Mouse (Mus musculus): ENCODE results near the gene Shroom3.

Gene Shroom3

DNA sequence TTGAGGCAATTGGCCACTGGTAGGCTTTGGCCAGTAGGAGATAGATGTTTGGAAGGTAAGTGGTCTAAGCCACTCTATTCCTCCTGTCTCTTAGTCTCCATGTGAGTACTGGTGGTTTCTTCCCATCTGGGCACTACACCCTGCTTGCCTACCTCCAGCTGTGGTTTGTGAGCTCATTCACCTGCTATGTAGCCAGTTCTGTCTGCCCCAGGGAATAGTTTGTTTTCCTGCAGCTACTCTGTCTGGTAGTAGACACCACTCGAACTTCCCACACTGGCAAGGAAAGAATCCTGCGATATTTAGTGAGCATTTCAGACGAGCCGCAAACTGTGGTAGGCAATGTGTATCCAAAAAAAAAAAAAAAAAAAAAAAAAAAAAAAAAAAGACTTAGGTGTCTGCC is 68.3 kb downstream of the Shroom3 start:
- DNase-seq (ENCODE audit: low spot score): no peak

DNA sequence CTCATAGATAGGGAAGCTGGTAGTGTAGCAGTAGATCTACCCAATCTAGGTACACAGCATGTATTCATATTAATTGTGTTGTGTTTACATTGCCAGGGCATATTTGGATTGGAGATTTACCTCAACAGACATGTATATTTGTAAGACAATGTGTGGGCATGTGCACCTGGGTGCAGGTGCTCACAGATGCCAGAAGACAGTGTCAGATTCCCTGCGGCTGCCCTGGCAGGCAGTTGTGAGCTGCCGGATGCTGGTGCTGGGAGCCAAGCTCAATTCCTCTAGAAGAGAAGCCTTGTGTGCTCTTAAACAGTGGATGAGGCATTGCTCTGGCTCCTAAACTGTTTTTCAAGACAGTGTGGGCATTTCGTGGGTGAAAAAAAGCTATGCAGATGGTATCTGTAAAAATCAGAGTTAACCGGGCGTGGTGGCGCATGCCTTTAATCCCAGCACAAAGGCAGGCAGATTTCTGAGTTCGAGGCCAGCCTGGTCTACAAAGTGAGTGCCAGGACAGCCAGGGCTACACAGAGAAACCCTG is 72.1 kb downstream of the Shroom3 start:
- no peak for DNase-seq (ENCODE audit: low spot score)

DNA sequence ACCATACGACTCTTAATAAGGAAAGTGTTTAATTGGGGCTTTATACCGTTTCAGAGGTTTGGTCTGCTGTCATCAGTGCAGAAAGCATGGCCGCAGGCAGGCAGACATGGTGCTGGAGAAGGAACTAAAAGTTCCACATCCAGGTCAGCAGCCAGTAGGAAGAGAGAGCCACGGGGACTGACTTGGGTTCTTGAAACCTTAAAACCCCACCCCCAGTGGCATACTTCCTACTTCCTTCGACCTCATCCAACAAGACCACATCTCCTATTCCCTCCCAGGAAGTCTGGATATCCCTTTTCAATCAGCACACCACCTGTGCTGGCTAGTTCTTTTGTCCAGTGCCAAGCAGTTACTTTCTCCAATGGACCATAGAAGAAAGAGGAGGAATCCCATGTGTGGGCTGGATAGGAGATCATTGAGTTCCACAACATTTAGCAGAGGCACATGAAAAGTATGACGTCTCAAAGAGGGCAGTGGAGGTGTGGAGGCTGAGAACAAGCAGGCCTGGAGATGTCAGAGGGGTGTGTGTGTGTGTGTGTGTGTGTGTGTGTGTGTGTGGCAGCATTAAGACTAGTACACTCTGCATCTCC is 76.0 kb downstream of the Shroom3 start:
- no peak for DNase-seq (ENCODE audit: low spot score)

DNA sequence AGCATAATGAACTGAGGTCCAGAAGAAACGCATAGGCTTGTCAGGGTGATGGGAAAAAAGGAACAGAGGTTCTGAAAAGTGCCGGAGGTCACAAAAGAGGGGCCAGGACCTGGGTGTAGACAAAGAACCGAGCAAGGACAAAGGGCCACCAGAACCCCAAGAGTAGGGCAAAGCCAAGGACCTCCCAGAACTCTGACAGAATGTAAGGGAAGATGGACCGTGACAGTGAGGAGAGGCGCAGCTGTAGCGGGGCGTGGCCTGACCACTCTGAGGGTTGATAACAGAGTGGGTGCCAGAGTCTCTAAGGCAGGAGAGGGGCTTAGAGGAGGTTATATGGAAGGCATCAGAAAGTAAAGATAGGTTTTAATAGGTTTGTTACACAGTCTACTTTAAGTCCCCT is 77.3 kb downstream of the Shroom3 start:
- no peak for DNase-seq (ENCODE audit: low spot score)

DNA sequence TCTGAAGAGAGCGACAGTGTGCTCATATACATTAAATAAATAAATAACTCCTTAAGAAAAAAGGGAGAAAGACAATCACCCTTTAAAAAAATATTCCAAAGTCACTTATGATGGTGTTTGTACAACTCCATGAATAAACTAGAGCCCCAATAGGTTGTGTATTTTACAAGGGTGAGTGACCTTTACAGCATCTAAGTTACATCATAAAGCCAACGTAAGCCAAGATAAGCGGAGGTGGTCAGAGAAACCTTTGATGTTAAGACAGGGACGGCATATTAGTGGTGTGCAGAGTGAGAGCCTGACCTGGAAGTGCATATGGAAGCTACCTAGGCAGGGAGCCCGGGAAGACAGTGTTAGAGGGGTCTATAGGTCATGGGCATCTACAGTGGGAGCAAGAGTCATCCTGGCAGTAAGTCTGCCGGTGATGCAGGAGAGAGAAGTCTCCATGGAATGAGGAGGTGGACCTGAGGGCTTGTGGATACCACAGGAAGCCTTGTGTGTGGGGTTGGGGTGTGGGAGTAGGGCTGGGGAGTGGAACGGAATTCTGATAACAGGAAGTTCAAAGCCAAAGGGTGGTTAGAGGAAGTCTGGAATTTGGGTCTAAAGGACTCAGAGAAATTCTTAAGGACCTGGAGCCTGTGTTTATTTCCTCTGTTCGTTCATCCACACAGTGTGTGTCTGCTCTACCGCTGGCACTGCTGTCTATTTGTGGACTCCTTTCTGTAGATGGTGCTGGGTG is 78.5 kb downstream of the Shroom3 start:
- DNase-seq (ENCODE audit: low spot score): no peak

DNA sequence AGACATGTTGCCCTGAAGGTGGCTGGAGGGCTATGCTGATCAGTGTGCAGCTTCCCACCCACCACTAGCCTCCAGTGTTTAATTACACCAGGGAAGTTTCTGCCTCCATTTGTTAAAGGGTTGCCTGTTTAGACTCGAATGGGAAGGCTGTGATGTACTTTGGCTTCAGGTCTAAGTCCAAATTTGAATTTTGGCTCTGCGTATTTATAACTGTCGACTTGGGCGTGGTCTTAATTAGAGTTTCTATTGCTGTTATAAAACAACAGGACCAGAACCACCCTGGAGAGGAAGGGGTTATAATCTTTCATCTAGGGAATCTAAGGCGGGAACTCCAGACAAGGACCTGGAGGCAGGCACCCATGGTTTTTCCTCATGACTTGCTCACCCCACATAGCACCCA is 79.2 kb downstream of the Shroom3 start:
- no peak for DNase-seq (ENCODE audit: low spot score)

DNA sequence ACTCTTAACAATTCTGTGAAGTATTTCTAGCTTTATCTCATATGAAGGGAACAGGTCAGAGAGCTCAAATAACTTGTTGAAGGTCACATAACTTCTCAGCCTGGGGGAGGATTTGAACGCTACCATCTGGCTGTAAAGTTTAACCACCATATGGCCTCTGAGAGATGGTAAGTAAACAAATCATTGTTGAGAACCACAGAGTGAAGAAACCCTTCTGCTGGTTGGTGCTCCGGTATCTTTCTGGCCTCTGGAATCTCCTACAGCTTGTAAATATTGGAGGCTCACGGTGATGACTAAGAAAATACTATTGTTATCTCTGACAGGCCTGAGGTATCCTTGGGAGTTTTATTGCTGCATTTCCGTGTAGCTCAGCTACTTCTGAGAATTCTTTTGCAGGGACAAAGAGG is 80.3 kb downstream of the Shroom3 start:
- DNase-seq (ENCODE audit: low spot score): no peak

DNA sequence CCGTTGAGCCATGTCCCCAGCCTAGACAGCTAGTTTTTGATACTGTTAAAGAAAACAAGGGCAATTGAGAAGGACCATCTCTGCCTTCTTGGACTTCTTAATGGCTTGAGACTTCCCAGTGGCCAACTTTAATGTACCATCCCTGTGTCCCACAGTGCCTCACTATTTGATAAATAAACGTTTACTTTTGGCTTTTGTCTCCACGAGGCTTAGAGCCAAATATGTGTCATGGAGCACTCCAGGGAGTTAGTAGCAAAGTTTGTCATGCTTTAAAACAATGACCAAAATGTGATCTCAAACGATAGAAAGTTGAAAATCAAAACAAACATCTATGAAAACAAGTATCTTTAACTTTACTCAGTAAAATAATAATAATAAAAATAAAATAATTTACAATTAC is 83.1 kb downstream of the Shroom3 start:
- DNase-seq (ENCODE audit: low spot score): no peak

DNA sequence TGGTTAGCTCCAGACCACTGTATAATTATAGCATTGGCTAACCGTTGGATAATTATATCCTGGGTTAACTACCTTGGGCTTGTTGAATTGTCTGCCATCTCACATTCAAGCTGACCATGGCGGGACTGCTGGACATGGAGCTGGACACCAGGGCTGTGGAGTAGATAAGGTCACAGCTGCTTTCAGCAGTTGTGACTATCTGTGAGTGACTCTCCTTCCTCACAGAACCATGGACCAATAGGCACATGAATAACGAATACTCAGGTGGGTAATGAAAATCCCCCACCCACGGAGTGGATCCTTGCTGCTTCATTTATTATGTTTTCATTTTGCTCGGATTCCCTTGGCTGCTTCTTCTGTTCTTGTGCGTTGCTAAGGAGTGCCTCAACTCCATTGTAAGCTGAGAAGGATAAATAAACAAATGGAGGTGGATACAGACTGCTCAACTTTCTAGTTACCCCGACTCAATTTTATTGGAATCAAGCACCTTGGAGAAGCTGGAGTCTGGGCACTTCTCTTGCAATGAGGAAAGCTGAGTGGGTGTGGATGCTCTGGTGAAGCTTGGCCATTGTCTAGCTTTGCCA is 84.1 kb downstream of the Shroom3 start:
- no peak for DNase-seq (ENCODE audit: low spot score)

DNA sequence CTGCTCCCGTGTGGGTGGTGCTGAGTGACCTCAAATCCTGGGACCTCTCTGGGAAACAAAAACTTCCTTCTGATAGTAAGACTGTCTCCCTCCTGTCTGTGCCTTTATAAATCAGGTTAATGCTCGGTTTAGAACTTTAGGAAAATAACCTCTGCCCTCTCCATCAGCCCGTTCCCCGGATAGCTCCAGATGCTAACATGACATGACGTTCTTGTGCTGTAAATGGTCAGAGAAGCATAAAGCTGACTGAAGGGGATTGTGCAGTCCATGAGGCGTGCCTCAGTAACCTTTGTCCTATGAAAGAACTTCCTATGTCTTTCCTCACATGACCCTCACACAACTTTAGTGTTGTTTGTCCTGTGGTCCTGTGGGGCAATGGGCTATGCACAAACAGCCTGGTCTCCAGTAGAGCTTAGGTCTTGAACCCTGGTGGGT is 84.6 kb downstream of the Shroom3 start:
- no peak for DNase-seq (ENCODE audit: low spot score)

DNA sequence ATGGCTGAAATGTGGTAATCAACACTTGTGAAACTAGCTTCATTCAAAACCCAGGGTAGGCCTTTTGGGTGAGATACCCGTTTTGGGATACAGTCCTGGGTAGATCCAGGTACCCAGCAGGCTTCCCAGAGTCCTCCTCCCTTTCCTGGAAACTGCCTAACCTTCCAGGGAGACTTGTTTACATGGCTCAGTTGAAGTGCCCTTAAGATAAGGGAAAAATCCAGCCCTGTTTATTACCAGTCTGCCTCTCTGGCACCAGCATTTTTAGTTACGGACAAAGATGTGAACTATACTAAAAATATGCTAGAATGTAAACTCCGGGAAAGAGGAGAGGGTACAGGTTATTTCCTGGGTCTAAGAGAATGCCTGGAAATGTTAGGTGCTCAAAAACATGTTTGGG is 90.6 kb downstream of the Shroom3 start:
- no peak for DNase-seq (ENCODE audit: low spot score)

DNA sequence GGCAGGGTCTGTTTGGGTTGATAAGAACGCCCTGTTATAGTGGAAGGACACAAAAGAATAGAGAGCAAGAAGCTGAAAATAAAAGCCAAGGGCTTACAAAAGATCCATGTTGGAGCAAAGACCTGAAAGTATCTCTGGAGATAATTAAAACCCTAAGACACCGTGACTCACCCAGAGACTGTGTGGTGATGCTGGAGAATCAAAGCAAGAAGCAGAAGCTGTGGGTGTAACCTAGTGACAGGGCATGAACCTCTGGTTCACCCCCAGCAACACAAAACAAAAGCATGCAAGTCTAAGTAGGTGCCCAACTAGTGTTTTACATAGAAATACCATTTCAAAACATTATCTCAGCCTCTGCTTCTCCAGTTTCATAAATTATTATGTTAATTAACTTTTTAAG is 91.2 kb downstream of the Shroom3 start:
- DNase-seq (ENCODE audit: low spot score): no peak

DNA sequence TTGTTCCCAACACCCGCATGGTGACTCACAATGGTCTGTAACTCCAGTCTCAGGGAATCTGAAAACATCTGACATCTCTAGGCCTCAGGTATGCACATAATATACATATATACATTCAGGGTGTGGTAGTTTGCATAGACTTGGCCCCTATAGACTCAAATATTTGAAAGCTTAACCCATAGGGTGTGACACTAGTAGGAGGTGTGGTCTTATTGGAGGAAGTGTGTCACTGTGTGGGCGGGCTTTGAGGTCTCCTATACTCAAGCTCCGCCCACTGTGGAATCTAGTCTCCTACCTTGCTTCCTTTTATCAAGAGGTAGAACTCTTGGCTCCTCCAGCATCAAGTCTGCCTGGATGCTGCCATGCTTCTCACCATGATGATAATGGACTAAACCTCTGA is 91.7 kb downstream of the Shroom3 start:
- DNase-seq (ENCODE audit: low spot score): no peak

DNA sequence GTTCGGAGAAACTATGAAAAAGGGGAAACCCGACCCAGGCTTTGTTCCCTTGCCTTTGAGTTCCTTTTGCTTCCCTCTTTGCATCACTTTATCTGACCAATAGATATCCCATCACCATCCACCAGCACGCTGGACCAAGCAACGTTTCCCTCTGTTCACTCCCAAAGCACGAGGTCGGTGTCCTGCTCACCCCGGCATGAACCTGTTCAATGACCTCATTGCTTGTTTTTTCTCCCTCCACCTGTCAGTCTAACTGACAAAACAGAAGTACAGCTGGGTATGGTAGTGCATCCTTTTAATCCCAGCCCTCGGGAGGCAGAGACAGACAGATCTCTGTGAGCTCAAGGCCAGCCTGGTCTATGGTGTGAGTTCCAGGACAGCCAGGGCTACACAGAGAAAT is 95.2 kb downstream of the Shroom3 start:
- no peak for DNase-seq (ENCODE audit: low spot score)

DNA sequence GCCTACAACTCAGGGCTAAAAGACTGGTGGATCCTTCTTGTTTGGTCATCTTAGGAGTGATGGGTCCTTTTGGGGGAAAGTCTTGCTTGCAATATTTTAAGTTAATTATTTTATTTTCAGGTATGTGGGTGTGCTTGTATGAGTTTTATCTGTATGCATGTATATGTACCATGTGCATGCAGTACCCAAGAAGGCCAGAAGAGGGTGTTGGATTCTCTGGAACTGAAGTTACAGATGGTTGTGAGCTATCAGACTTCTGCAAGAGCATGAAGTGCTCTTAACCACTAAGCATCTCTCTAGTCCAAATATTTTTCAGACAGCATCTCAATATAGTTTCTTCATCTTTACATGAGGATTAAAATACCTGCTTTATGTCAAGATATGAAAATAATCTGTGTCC is 97.8 kb downstream of the Shroom3 start:
- no peak for DNase-seq (ENCODE audit: low spot score)

DNA sequence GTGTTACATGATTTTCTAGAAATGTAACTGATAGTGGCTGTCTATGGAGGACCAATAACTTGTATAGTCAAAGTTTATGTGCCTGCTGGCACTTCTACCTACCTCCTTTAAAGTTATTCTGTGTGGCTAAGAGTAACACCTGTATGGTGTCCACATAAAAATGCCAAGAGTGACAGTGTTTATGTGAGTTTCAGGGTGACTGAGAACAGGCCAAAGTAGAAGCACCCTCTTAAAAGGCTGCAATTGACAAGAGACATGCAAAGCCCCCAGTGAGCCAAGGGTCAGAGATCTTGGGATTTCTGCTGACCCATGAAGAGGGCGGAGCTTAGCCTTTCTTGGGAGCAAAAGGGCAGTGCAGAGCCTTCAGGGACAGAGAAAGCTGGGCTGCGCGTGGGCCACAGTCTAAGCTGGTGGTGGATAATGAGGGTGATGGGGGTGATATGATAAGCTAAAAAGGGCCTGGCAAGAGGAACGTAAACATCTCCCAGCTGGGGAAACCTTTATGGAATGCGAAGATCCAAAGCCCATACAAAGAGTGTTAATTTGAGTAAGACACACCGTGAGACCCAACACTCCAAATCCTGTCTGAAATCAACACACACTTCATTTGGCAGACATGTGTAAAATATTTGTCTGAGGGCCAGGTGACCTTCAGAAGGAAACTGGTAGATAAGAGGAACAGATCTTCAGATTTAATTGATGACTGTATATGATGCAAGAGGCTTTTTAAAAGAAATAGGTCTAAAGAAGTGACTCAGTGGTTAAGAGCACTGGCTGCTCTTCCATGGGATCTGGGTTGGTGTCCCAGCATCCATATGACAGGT is 101.0 kb downstream of the Shroom3 start:
- DNase-seq (ENCODE audit: low spot score): no peak

DNA sequence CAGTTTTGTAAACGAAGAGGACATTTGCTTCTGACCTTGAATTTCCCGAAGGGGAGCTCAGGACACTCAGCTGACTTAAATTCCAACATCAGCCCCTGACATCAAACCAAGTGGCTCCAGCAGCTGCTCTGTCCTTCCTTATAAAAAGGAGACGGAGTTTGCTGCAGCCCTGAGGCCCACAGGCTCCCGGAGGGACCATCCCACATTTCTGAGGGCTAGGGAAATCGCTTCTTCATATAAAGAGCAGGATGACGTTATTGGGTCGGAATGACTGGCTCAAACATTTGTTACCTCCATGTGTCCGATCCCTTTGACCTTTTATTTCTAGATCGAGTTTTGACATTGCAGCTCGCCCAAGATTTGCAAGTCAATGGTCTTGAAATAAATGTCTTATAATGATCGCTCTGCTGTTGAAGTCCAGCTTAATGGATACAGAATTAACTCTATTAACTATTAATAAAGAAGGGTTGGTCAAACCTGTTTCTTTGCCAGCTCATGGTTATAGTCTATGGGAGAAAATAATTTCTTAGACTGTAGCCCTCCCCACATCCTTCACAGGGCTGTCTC is 102.7 kb downstream of the Shroom3 start:
- no peak for DNase-seq (ENCODE audit: low spot score)

DNA sequence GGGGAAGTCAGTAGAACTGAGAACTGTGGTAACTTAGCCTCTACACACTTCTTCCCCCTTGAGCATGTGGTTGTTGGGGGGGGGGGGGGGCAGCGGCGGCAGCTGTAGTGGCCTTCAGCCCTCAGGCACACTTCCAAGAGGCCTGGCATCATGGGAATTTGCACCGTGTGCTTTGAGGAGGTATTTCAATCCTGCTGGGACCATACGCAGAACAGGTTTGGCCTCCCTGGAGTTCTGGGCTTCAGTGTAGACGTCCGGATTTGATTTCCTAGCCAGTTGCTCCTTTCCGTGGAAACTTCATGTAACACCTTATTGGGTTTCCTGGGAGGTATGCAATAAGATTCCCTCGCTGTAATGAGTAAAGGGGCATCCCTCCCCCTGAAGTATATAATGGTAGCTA is 105.8 kb downstream of the Shroom3 start:
- DNase-seq (ENCODE audit: low spot score): no peak

DNA sequence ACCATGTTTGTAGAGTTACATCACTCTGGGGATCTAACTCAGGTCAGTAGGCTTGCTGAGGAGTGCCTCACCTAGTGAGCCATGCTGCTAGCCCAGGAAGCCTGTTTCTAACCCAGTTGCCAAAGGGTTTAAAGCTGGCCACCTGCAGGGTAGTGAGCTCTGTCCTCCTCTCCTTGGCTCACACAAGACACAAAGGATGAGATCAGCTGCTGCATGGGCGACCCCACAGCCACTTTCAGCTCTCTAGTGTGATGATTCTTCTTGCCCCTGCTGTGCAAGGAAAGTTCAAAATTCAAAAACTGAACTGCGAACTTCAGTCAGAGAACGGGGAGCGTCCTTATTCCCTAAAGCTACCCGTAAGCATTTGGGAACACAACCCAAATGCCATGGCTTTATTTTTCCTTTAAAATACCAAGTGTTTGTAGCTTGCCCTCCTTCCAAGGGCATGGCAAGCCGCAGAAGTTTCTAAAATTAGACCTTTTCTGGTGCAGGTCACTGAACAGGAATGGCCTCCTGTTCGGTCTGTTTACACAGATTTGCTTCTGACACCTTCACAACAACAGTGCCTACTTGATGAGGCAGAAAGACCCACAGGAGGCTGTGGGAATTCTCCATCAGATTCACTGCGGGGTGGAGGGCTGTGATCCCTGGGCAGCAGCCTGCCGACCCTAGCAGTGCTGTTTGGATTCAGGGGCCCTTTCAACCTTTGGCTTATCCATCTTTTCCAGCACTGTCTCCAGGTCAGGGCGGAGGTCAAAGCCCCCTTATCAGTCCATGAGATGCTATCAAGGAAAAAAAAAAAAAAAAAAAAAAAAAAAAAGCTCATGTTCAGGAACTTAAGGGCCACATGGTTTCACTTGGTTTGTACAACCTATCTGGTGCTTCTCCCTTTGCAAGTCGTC is 113.1 kb downstream of the Shroom3 start:
- DNase-seq (ENCODE audit: low spot score): no peak

DNA sequence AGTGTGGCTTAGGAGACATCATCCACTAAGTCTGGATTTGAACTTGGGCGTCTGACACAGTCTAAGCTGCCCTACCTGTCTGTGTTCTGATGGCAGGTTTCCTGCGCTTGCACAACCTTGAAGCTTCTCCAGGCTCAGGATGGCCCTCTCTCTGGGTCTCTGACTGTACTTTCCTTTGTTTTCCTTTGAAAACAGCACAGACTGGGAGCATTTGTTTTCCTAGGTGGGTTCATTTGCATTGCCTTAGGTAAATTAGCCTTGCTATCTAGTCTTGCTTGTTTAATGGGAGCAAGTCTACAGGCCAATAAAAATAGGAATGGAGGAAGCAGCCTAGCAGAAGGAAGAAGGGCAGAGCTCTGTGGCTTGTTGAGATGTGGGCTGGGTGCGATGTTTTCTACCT is 114.7 kb downstream of the Shroom3 start:
- DNase-seq (ENCODE audit: low spot score): no peak

DNA sequence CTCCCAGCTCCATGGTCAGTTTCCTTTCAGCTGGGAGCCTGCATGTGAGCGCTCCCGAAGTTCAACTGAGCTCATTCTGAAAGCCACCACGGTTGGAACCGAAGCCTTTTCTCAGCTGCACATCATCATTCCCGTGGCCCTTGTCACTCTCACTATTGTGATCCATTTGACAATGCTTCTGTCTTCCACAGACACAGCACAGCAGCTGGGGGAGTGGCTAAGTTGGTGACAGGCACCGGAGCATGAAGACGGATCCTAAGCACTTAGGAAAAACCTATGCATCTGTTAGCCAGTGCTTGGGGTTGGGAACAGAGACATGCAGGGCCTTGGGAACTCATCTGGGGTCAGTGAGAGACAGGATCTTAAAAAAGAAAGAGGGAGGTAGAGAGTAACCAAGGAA is 121.1 kb downstream of the Shroom3 start:
- DNase-seq (ENCODE audit: low spot score): no peak
